Mouse (Mus musculus) erythroblast, embryonic 14.5 days (primary cell): Measurements from ENCODE around the gene Serpina10.

ENCODE experiments used
- GATA1 ChIP-seq: IDR thresholded peaks from 2 replicates; pipeline ENCODE4 v1.6.1; 2012; ENCODE audit warnings: low read length, inconsistent platforms, mixed read lengths
- TAL1 ChIP-seq: IDR thresholded peaks from 3 replicates; pipeline ENCODE4 v1.6.1; 2012; ENCODE audit warnings: low read length, inconsistent platforms, mixed read lengths

GRCm38 (mm10) chr12:103600364-103600763 lies 30.9 kb downstream of the Serpina10 start:
- TF ChIP-seq TAL1 (no peak), GATA1 (no peak)
